Mouse (Mus musculus): ENCODE data around the gene Mocs1. TPM values are rescaled to one million over a fixed set of nuclear protein-coding genes. Genes with fewer than 3 reads are reported as not detected.

The Mocs1 gene
- polyA plus RNA-seq, 1 experiment from 2014 or later = 6.5 TPM

DNA sequence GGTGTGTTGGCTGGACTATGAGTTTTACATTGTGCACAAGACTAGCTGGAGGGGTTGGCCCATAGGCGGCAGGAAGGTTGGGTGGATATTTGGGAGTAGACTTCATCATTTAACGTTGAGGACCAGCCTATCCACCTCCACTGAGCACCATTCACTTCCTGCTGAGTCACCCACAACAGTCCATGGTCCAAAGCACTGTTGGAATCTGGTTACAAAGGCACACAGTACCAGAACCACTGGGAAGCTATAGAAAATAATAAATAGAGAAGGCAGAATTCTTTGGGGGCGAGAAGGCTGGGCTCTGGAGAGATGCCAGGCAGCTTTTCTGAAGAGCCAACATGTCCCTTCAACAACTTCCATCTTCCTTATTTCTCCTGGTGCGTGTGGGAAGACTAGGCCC is 28.2 kb downstream of the Mocs1 start:
- Histone ChIP-seq H3K27ac (0 out of 2 replicates have a peak overlapping the region, but pooled peaks have one; percentile 31), H3K4me3 (no peak overlapping the region), H3K4me2 (no peak overlapping the region), H3K9ac (no peak overlapping the region), H3K4me1 (peaks cover 20% of the 10 kb centered on the region), H3K36me3 (peaks cover 53% of the 10 kb centered on the region), H3K9me3 (replicated peaks) (no peaks in the 10 kb centered on the region), H3K27me3 (replicated peaks) (no peaks in the 10 kb centered on the region)
- WGBS (ENCODE audit: insufficient replicate concordance) = 74% methylated on average over 4 of the region's 4 CpGs
- ATAC-seq = no peak

- Histone ChIP-seq H3K4me2 (no peak overlapping the region), H3K4me1 (peaks cover 20% of the 10 kb centered on the region), H3K9ac (0 out of 2 replicates have a peak overlapping the region, but pooled peaks have one; percentile 1), H3K36me3 (peaks cover 38% of the 10 kb centered on the region), H3K9me3 (replicated peaks) (no peaks in the 10 kb centered on the region), H3K27me3 (replicated peaks) (no peaks in the 10 kb centered on the region), H3K4me3 (no peak overlapping the region), H3K27ac (peak overlapping the region; percentile 65)
- ATAC-seq = peak; percentile 71
- 55% methylated on average over 3 of the region's 3 CpGs for WGBS (ENCODE audit: insufficient replicate concordance)
Observed at GRCm38 (mm10) chr17:49457833-49458232, 29.7 kb downstream of the Mocs1 start.

DNA sequence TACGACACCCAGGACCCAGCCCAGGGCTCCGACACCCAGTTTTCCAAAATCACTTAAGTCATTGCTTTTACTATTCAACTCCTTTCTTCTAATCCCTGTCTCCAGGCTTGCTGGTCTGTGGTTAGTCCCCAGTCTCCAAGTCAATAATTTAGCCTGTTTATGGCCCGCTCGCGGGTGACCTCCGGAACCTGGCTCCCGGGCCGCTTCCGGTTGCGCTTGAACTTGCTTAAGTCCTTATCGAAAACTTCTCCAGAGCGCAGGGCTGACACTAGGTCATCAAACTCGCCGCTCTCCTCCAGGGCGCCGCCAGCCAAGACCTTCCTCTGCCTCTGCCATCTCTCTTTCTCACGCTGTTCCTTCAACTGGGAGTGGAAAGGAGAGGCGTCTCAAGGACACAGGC is 30.2 kb downstream of the Mocs1 start:
- H3K36me3 ChIP-seq = peaks cover 33% of the 10 kb centered on the region
- no peak overlapping the region for H3K9ac ChIP-seq
- no peak overlapping the region for H3K4me2 ChIP-seq
- peaks cover 20% of the 10 kb centered on the region for H3K4me1 ChIP-seq
- ATAC-seq = no peak
- H3K27ac ChIP-seq = no peak overlapping the region
- H3K9me3 ChIP-seq (replicated peaks) = no peaks in the 10 kb centered on the region
- no peaks in the 10 kb centered on the region for H3K27me3 ChIP-seq (replicated peaks)
- 85% methylated on average over 18 of the region's 18 CpGs for WGBS (ENCODE audit: insufficient replicate concordance)
- no peak overlapping the region for H3K4me3 ChIP-seq

GRCm38 (mm10) chr17:49464884-49465283 is 36.7 kb downstream of the Mocs1 start:
- Histone ChIP-seq H3K4me1 (peaks cover 10% of the 10 kb centered on the region), H3K4me3 (no peak overlapping the region), H3K27me3 (replicated peaks) (no peaks in the 10 kb centered on the region), H3K27ac (no peak overlapping the region), H3K9ac (no peak overlapping the region), H3K4me2 (no peak overlapping the region), H3K9me3 (replicated peaks) (no peaks in the 10 kb centered on the region), H3K36me3 (no peaks in the 10 kb centered on the region)
- peak; percentile 69; the same call in 1 of the 2 replicates for ATAC-seq
- WGBS (ENCODE audit: insufficient replicate concordance) = 50% methylated on average over 3 of the region's 3 CpGs

DNA sequence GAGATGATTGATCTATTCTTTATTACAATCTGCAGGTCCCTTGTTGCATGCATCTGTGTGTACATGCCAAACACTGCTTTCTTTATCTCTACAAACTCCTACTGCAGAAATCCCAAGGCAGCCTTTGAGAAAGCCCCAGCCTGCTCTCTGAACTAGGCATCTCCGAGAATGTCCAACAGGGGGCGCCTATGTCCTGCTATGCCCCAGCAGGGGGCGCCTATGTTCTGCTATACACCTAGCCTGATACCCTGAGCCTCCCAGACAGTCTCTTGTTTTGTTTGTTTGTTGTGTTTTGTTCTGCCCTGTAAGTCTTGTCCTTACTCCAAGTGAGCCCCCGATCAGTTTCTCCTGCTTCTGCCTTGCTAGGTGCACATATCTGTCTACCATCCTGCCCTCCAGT is 40.1 kb downstream of the Mocs1 start:
- Histone ChIP-seq H3K9ac (no peak overlapping the region), H3K27ac (no peak overlapping the region), H3K36me3 (no peaks in the 10 kb centered on the region), H3K9me3 (replicated peaks) (no peaks in the 10 kb centered on the region), H3K4me1 (peaks cover 10% of the 10 kb centered on the region), H3K4me3 (no peak overlapping the region), H3K27me3 (replicated peaks) (no peaks in the 10 kb centered on the region; the same call in 1 of the 2 replicates), H3K4me2 (no peak overlapping the region)
- peak; percentile 43; the same call in 1 of the 2 replicates for ATAC-seq
- 26% methylated on average over 4 of the region's 4 CpGs for WGBS (ENCODE audit: insufficient replicate concordance)

- Histone ChIP-seq H3K4me3 (no peak overlapping the region), H3K9me3 (replicated peaks) (no peaks in the 10 kb centered on the region), H3K27me3 (replicated peaks) (no peaks in the 10 kb centered on the region; the same call in 1 of the 2 replicates), H3K4me1 (no peaks in the 10 kb centered on the region), H3K9ac (no peak overlapping the region), H3K4me2 (no peak overlapping the region), H3K36me3 (no peaks in the 10 kb centered on the region), H3K27ac (no peak overlapping the region)
- no peak for ATAC-seq
- 60% methylated on average over 8 of the region's 8 CpGs for WGBS (ENCODE audit: insufficient replicate concordance)
Observed at GRCm38 (mm10) chr17:49472626-49473025, 44.5 kb downstream of the Mocs1 start.

GRCm38 (mm10) chr17:49474051-49474450 is 45.9 kb downstream of the Mocs1 start:
- no peak overlapping the region for H3K4me2 ChIP-seq
- H3K27me3 ChIP-seq (replicated peaks) = no peaks in the 10 kb centered on the region; the same call in 1 of the 2 replicates
- H3K4me1 ChIP-seq = no peaks in the 10 kb centered on the region
- no peak for ATAC-seq
- no peak overlapping the region for H3K4me3 ChIP-seq
- no peaks in the 10 kb centered on the region for H3K9me3 ChIP-seq (replicated peaks)
- 68% methylated on average over 4 of the region's 4 CpGs for WGBS (ENCODE audit: insufficient replicate concordance)
- no peak overlapping the region for H3K9ac ChIP-seq
- no peak overlapping the region for H3K27ac ChIP-seq
- H3K36me3 ChIP-seq = no peaks in the 10 kb centered on the region

DNA sequence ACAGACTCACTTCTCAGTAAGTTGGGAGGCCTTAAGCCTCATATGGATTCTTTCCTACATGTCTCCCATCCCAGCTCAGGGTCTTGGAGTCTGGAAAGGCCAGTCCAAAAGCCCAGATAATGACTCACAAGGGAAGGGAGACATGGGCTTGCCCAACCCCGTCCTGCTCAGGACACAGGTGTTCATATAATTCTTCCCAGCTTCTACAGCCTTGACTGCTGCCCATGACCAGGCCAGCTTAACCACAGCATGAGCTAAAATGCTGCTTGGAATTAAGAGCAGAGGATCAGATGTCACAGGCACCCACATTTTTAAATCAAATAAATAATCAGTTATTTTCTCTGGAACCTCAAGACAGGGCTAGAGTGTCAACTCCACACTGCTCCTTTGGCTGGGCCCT is 47.0 kb downstream of the Mocs1 start:
- Histone ChIP-seq H3K27me3 (replicated peaks) (no peaks in the 10 kb centered on the region; the same call in 1 of the 2 replicates), H3K4me1 (no peaks in the 10 kb centered on the region), H3K9me3 (replicated peaks) (no peaks in the 10 kb centered on the region), H3K36me3 (no peaks in the 10 kb centered on the region), H3K4me2 (no peak overlapping the region), H3K4me3 (no peak overlapping the region), H3K27ac (no peak overlapping the region), H3K9ac (no peak overlapping the region)
- ATAC-seq = no peak
- whole genome bisulfite sequencing (ENCODE audit: insufficient replicate concordance) = 70% methylated on average over 1 of the region's 1 CpGs

GRCm38 (mm10) chr17:49477370-49477769 is 49.2 kb downstream of the Mocs1 start:
- Histone ChIP-seq H3K9me3 (replicated peaks) (no peaks in the 10 kb centered on the region), H3K27me3 (replicated peaks) (no peaks in the 10 kb centered on the region; the same call in 1 of the 2 replicates), H3K4me1 (no peaks in the 10 kb centered on the region), H3K9ac (no peak overlapping the region), H3K4me2 (no peak overlapping the region), H3K27ac (no peak overlapping the region), H3K36me3 (no peaks in the 10 kb centered on the region), H3K4me3 (no peak overlapping the region)
- ATAC-seq = no peak
- 47% methylated on average over 4 of the region's 4 CpGs for WGBS (ENCODE audit: insufficient replicate concordance)

GRCm38 (mm10) chr17:49481876-49482275 is 53.7 kb downstream of the Mocs1 start:
- no peaks in the 10 kb centered on the region for H3K4me1 ChIP-seq
- H3K36me3 ChIP-seq = no peaks in the 10 kb centered on the region
- no peak overlapping the region for H3K4me3 ChIP-seq
- no peak overlapping the region for H3K4me2 ChIP-seq
- ATAC-seq = no peak
- H3K9me3 ChIP-seq (replicated peaks) = no peaks in the 10 kb centered on the region
- WGBS (ENCODE audit: insufficient replicate concordance) = 70% methylated on average over 3 of the region's 3 CpGs
- no peak overlapping the region for H3K27ac ChIP-seq
- H3K9ac ChIP-seq = no peak overlapping the region
- H3K27me3 ChIP-seq (replicated peaks) = no peaks in the 10 kb centered on the region

GRCm38 (mm10) chr17:49484435-49484834 is 56.3 kb downstream of the Mocs1 start:
- WGBS (ENCODE audit: insufficient replicate concordance) = 65% methylated on average over 3 of the region's 3 CpGs
- H3K4me2 ChIP-seq = no peak overlapping the region
- no peak overlapping the region for H3K27ac ChIP-seq
- no peaks in the 10 kb centered on the region for H3K4me1 ChIP-seq
- no peak for ATAC-seq
- H3K27me3 ChIP-seq (replicated peaks) = no peaks in the 10 kb centered on the region
- no peaks in the 10 kb centered on the region for H3K36me3 ChIP-seq
- no peak overlapping the region for H3K4me3 ChIP-seq
- no peaks in the 10 kb centered on the region for H3K9me3 ChIP-seq (replicated peaks)
- H3K9ac ChIP-seq = no peak overlapping the region

DNA sequence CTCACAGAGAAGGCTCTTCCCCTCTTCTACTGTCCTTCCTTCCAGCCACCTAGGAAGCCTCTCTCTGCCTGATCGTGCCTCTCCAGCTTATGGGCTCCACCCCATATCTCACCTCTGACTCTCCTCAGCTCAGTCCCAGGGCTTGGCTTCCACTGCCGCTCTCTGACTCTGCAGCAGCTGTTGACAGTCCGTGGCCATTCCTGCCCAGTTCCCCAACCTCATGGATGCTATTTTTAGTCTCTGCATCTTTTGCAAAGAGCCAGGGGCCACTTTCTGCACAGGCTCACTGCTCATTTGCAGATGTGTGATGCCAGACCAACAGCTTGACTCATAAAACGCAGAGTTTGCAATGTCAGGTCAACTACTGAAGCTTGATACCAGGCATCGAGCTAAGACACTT is 60.9 kb downstream of the Mocs1 start:
- WGBS (ENCODE audit: insufficient replicate concordance) = 54% methylated on average over 5 of the region's 5 CpGs

GRCm38 (mm10) chr17:49493276-49493675 is 65.1 kb downstream of the Mocs1 start:
- no peaks in the 10 kb centered on the region for H3K36me3 ChIP-seq
- 74% methylated on average over 4 of the region's 4 CpGs for WGBS (ENCODE audit: insufficient replicate concordance)
- no peaks in the 10 kb centered on the region for H3K27me3 ChIP-seq (replicated peaks)
- no peaks in the 10 kb centered on the region for H3K4me1 ChIP-seq
- no peaks in the 10 kb centered on the region for H3K9me3 ChIP-seq (replicated peaks)
- H3K9ac ChIP-seq = no peak overlapping the region
- no peak overlapping the region for H3K27ac ChIP-seq
- H3K4me2 ChIP-seq = no peak overlapping the region
- no peak for ATAC-seq
- no peak overlapping the region for H3K4me3 ChIP-seq

More for the DNA sequence above, 60.9 kb downstream of the Mocs1 start:
- Histone ChIP-seq H3K4me3 (no peak overlapping the region), H3K9me3 (replicated peaks) (no peaks in the 10 kb centered on the region), H3K27ac (no peak overlapping the region), H3K27me3 (replicated peaks) (no peaks in the 10 kb centered on the region), H3K4me1 (no peaks in the 10 kb centered on the region), H3K9ac (no peak overlapping the region), H3K36me3 (no peaks in the 10 kb centered on the region), H3K4me2 (no peak overlapping the region)
- no peak for ATAC-seq
